Mouse (Mus musculus): ENCODE results near the gene Ust.

Ust gene

DNA sequence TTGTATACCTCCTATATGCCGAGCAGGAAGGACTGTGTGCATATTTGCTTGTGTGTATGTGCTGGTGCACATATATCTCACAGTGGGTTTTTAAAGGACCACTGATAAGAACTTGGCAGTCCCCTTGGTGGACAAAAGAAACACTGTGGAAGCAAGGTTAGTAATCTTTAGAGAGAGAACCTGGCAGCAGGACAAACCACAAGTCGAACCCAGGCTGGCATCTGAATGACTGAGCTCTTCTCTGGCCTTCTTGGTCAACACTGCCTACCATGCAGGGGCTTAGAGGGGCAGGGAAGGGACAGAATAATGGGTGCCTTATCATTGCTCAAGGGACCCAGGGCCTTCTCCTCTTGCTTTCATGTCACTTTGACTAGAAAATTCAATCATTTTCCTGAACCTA is 294.0 kb downstream of the Ust start:
- DNase-seq (ENCODE audit: low spot score) = no peak

DNA sequence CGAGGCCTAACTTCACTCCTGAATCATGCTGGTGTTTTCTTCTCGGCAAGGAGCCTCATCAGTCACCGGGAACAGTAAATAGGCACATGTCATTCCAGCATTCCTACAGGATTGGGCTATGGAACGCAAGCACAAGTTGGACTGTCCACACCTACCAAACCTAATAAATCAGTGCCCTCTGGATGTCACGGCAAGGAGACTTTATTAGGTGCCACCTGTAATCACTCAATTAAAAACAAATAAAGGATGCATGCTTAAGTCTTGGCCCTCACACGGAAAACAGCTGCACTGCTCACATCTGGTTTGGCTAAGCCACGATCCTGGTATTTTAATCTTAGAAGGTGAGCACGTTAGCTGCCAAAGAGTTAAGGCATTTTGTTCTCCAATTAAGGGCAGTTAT is 294.6 kb downstream of the Ust start:
- no peak for DNase-seq (ENCODE audit: low spot score)

DNA sequence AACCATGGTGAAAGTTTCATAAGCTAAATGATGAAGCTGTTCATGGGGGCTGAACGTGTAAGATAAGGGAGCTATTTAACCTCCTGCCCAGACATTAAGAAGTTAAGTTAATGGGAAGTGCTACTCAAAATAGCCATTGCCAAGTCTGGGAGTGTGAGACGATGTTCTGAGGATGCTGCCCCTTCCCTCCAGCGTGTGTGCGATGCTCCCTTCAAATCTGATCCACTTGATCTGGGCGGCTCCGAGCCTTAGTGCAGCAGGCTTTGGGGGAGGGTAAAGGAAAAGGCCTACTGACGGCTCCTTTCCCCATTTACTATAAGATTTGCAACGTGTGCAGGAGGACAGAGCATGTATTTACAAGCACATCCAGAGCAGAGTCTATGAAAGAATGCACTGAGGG is 301.7 kb downstream of the Ust start:
- DNase-seq (ENCODE audit: low spot score) = no peak

DNA sequence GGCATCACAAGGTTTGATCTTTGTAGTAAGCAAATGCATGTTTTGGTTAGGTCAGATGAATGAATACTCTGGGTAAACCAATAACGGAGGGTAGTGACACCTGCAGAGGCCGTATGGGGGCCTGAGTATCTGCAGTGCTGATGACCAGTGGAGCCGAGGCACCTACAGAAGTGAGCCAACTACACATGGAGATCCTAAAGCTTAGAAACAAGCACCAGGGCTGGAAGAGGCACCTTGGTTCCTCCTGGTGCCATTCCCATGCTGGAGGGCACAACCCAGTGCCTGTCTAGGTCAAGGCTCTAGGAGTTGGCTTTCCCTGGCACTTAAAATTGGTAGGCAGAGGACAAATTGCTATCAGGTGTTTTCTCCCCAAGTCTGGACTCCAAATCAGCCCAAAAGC is 303.4 kb downstream of the Ust start:
- no peak for DNase-seq (ENCODE audit: low spot score)

GRCm38 (mm10) chr10:8213906-8214421 is 304.7 kb downstream of the Ust start:
- peak; percentile 82 for DNase-seq (ENCODE audit: low spot score)

DNA sequence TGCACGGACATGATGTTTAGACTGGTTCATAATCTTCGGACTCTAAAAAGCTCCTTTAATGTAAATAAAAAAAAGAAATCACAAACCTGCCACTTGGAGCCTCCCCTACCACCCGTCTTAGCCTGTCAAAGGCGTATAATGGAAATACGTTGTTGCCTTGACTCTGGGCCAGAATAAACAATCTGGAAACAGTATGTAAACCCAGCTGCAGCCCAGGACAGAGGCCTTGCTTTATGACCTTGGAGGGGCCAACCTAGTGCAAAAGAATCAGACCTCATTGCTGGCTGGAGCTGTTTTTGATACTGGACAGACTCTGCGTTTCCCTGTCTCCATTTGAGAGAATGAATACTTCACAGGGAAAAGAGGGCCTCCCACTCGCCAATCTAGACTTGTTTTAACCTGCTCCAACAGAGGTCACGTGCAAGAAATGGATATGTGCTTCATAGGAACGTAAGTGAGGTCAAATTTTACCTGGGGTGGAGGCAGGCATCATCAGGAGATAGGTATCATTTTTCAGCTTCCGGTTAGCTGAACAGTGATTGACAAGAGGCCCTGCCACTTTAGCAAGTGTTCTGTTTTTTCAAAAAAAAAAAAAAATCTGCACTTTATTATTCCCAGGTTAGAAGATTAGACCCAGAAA is 305.2 kb downstream of the Ust start:
- DNase-seq (ENCODE audit: low spot score) = peak; percentile 56

DNA sequence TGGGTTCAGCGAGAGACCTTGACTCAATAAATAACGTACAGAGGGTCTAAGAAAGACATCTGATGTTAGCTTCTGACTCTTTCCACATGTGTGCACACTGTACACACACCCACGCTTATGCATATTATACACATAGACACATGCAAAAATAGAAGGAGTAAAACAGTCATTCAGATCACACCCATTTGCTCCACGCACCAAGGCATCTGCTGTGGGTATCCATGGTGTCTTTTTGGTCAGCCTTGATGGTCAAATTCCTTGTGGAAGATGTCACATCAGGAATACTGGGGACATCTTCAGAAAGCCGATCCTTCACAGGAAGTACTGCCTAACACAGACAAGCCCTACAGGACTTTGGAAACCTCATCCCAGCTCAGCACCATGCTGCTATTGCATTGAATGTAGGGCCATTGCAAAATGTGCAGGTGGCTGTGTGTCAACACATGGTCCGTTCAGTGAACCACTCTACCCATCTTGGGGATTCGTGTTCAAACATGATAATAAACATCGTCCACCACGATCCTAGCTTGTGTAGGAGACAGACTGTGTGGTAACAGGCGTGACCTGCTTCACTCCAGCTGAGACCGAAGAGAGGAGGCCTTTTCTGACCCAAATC is 305.9 kb downstream of the Ust start:
- no peak for DNase-seq (ENCODE audit: low spot score)

- DNase-seq (ENCODE audit: low spot score) = no peak
Measured at GRCm38 (mm10) chr10:8211694-8212093, 306.9 kb downstream of the Ust start.

DNA sequence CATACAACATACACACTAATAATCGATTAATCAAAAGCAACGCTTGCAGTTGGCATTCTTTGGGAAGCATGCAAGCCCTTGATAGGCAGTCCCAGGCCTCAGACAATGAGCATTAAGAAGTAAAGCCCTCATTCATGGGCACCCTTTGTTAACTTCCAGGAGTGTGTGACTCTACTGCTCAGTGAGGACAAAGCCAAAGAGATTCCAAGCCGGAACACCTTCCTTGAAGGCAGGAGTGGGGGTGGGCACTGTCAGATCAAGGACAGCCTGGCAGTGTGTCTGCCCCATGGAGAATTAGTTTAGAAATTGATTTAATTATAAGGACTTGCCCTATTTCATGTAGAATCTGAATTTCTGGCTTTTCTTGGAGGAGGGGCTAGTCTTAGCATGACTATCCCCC is 308.3 kb downstream of the Ust start:
- no peak for DNase-seq (ENCODE audit: low spot score)

DNA sequence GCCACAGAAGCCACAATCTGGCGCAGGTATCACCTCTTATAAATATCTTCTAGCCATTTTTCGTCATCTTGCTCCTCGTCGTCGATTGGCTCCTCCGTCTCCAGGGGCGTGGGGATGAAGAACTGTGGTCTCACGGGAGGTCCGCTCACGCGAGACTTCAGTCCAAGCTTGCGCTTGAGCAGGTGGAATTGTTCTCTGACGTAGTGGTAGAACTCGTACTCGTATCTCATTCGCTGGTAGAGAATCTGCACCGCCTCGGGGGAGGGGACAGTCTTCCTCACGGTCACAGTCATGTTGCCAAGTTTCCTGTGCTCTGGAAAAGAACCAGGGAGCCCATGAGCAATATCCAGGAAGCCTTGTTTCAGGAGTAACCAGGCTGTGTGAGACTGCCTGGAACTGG is 311.3 kb downstream of the Ust start:
- DNase-seq (ENCODE audit: low spot score) = no peak

- no peak for DNase-seq (ENCODE audit: low spot score)
Measured at GRCm38 (mm10) chr10:8203681-8204080, 314.9 kb downstream of the Ust start.

DNA sequence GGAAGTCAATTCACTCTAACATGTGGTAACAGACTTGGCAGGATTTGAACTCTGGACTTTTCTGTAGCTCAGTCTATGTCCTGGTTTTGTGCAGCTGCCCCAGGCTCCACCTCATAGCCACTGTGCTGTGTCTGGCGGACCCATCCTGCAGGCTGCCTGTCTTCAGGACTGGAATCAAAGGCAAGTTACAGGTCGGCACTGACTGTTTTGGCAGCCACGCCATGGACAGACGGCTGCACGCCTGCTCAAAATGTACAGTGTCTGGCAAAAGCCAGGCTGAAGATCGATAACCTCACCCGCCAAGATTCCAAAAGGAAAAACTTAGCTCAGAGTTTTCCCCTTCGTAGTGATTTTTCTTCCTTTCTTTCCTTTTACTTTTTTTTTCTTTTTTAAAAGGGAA is 318.8 kb downstream of the Ust start:
- no peak for DNase-seq (ENCODE audit: low spot score)

GRCm38 (mm10) chr10:8199026-8199756 is 319.4 kb downstream of the Ust start:
- DNase-seq (ENCODE audit: low spot score) = no peak

DNA sequence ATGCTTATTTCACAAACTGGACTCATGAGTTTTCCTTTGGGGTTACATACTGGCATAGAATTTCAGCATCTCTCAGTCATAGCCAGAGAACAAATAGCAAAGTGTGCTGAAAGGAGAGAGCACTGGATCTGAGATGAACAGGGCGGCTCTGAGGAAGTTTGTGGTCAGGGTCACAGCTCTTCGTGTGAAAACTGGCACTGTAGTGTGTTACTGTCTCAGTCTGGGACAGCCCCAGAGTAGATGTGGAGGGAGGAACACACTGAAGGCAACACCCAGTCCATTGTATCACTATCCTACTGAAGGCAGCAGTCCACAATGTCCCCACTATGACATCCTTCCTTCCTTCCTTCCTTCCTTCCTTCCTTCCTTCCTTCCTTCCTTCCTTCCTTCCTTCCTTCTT is 321.0 kb downstream of the Ust start:
- DNase-seq (ENCODE audit: low spot score) = no peak

- peak; percentile 92 for DNase-seq (ENCODE audit: low spot score)
Measured at GRCm38 (mm10) chr10:8196300-8196699, 322.3 kb downstream of the Ust start.

DNA sequence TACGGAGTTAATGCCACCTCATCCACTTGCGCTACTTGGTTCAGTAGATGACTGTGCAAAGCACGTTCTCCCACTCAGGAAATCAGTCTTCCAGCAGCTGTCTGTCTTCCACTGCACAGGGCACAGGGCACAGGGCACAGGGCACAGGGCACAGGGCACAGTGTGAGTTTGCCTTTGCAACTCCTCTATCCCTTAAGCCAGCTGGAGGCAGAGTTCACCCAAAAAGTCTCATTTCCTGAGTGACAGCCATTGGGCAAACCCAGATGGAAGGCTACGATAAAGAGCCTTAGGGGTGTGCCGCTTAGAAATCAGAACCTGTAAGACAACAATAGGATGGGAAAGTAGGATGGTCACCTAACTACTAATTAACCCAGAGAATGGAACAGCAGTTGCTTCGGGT is 322.9 kb downstream of the Ust start:
- no peak for DNase-seq (ENCODE audit: low spot score)

- DNase-seq (ENCODE audit: low spot score) = no peak
Measured at GRCm38 (mm10) chr10:8189331-8189981, 329.2 kb downstream of the Ust start.

DNA sequence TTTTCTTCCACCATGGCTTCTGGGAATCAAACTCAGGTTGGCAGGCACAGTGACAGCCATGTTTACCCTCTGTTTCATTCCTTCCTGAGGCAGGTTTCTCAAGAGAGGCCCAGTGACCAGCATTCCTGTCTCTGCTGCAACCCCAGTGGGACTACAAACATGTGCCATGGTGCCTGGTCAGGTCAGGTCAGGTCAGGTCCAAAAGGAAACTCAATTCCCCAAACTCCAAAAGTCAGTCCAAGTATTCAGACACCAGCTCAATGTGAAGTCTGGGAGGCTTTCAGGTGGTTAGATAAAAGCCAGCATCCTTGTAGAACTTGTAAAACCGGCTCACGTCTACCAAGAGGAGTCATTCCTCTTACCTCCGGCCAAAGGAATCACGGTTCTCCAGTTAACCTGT is 333.0 kb downstream of the Ust start:
- DNase-seq (ENCODE audit: low spot score) = no peak

GRCm38 (mm10) chr10:8184711-8185110 is 333.9 kb downstream of the Ust start:
- DNase-seq (ENCODE audit: low spot score) = no peak

DNA sequence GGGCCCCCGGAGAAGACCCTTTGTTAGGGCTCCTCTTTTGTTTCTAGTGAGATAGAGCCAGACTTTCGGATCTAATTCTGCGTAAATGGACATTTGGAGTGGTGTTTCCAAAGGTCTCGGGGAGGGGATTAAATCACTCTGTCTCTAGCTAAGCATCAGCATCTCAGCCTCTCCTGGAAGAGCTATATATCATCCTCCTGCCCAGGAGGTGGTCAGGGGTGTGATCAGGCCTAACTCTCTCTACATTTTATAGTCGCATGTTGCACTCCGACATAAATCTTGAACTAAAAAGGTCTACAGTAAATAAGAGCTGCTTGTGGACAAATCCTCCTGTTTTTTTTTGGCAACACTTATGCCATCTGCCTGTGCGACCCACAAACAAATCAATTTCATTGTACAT is 335.5 kb downstream of the Ust start:
- DNase-seq (ENCODE audit: low spot score) = no peak

DNA sequence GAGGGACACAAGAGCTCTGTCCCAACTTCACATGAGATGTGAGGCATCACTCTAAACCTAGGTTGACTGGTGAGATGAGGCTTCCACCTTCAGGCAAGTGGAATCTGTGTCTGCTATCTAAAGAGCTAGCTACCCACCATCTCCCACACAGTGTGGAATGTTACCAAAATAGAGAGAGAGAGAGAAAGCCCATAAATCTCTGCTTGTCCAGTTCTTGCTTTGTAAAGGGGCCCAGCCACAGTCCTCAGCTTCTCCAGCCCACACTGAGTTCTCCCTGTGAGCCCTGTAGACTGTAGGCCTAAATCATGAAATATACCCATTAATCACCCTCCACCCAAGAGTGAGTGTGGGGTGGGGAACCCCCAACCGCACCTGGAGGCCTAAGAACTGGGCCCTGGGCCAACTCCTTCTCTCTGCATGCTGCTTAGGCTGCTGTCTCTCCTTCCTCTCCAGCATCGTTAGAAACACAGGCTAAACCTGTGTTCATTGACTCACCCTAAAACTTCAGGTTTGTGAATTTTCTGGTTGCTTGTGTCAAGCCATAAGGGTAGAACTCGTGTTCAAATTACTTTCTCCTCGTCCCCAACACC is 336.9 kb downstream of the Ust start:
- no peak for DNase-seq (ENCODE audit: low spot score)

DNA sequence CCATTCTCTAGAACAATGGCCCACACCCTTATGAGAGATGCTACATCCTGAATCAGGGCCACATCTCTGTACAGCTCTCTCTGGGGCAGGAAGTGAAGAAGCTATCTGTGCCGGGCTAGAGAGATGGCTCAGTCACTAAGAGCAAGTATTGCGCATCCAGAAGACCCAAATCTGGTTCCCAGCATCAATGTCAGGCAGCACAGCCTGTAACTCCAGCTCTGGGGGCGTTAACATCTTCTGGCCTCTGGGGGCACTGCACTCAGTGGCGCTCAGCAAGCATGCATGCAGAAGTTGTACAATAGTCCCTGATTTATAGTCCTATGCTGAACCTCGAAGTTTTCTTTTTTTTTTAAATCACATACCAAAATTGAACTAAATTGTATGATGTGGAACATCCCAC is 341.0 kb downstream of the Ust start:
- DNase-seq (ENCODE audit: low spot score) = no peak

All from embryo, embryonic 10.5 days (tissue).